Mouse (Mus musculus) hematopoietic stem cell, adult 5-6 weeks (primary cell): ENCODE measurements around the gene Creb3l2. TPM values are rescaled to one million over a fixed set of nuclear protein-coding genes. Genes with fewer than 3 reads are reported as not detected.
"Not testable (repeated sequence)": the region's sequence is repeated elsewhere in the genome, so short reads cannot be mapped to it uniquely, and the experiment has no call there.

Experiments used
- ATAC-seq, 2 experiments: fragments of 125-278 bp in 1 of 2; replicated peaks in 1 of 2; 2 replicates each; pipeline ENCODE4 v1.8.0; 2016 to 2017; ENCODE audit warnings: inconsistent platforms in 2 of 2, mild to moderate bottlenecking in 2 of 2, moderate number of reproducible peaks in 2 of 2, low read depth in 1 of 2, moderate TSS enrichment in 1 of 2; ENCODE audit not compliant: low FRiP score in 2 of 2, poor library complexity in 2 of 2, severe bottlenecking in 2 of 2, insufficient read depth in 1 of 2, low TSS enrichment in 1 of 2
- total RNA-seq: library from RNA; stranded (forward); fragments of 172-1452, 232-1000 nt; gene quantifications from 2 replicates; pipeline ENCODE4 v1.2.3, GENCODE M21; 2017

Creb3l2 gene
- total RNA-seq, 1 experiment from 2014 or later = 4.7 TPM

DNA sequence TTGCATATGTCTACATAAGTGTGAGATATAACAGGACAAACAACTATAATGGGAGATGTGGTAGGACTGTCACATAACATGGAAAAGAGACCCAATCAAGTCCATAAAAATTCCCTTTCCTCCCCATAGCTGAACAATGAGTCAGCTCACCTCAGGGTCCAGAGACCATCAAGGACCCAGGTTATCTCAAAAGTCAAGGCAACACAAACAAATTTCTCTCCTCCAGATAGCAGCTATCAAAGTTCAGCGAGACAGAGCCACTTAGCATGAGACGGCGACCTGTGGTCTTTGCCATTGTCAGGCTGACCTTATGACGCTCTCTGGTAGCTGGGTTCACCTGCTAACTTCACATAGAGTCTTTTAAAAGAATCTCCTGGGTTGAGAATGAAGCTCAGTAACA lies 44.7 kb downstream of the Creb3l2 start:
- no peak for ATAC-seq

- peak in 1 of 2 experiments; percentile 59; a peak in 2 of 4 replicates for ATAC-seq
Observed at GRCm38 (mm10) chr6:37396127-37396526, 45.8 kb downstream of the Creb3l2 start.

DNA sequence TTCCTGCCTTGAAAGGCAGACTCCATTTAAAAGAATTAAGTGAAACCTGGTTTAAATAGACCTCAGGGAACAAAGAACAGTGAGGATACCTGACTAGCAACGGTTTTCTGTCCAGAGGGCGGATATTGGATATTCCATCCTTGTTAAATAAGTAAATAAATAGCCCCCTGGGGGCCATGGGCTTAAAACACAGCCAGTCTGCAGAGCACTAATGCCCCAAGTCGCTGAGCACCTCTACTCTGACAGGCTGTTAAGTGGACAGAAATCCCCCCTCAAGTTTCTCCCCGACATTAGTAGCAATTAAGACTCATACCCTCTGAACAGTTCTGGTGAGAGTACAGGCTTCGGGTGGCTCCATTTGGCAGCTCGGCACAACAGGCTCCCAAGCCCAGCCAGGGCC lies 48.7 kb downstream of the Creb3l2 start:
- ATAC-seq = no peak

GRCm38 (mm10) chr6:37392262-37392661 lies 49.7 kb downstream of the Creb3l2 start:
- no peak for ATAC-seq

DNA sequence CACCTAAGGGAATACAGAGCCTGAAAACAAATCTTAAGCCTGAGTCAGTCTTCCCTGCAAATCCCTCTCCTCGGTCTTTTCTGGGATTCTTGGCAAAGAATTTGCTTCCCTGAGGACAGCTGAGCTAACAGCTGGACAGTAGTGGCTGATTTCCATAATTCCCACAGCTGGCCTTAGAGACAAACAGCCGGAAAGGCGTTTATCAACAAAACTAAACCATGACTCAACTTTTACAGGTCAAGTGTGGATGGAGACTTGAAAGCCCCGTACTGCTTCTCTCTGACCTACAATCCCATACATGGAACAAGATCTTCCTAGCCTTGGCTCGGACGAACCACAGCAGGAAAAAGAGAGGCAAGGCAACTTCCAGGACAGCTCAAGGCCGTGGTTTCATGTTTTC lies 50.6 kb downstream of the Creb3l2 start:
- ATAC-seq = no peak

DNA sequence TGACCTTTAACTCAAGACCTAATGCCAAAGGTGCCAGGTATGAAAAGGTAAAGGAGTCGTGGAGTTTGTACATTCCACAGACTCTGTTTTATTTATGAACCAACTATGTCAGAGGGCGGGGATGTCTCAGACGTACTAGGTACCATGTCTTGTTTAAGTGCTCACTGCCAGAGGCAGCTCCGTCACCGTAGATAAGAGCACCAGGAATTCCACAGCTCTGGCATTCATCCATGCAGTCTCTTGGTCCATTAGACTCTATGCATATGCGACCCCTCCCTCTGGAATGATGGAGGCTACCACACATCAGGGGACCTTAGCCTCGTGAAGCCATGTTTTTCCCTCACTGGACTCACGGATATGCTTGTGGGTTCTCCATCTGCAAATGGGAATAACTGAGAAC lies 53.0 kb downstream of the Creb3l2 start:
- no peak for ATAC-seq

GRCm38 (mm10) chr6:37388501-37388900 lies 53.4 kb downstream of the Creb3l2 start:
- no peak for ATAC-seq

GRCm38 (mm10) chr6:37387281-37387680 lies 54.7 kb downstream of the Creb3l2 start:
- ATAC-seq = no peak

DNA sequence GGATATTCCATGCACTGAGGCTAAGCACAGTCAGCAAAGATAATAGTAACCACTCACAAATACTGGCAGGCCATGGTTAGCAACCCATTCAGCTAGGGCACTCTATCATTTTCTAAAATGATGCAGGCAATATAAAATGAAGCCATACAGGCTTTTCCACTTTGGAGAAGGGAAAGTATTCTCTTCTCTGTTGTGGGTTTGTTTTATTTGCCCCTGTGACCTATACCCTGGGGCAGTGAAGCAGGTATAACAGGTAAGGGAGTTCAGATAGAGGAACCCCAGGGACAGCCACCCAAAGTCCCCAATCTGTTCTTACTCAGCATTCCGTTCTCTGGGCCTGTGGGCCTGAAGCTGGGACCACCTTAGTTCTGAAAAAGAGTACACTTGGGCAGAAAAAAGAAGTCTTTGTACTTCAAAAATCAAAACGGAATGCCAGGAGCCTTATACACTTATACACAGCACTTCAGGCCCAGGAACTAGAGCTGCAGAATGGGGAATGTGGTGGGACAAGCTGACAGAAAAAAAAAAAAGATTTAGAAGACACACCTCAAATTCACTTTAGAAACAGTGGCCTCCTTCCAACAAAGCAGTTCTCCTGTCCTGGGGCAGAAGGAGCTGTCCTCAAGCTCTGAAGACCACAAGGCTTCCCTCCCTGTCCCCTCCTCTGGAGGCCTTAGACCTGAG lies 56.2 kb downstream of the Creb3l2 start:
- ATAC-seq = no peak

DNA sequence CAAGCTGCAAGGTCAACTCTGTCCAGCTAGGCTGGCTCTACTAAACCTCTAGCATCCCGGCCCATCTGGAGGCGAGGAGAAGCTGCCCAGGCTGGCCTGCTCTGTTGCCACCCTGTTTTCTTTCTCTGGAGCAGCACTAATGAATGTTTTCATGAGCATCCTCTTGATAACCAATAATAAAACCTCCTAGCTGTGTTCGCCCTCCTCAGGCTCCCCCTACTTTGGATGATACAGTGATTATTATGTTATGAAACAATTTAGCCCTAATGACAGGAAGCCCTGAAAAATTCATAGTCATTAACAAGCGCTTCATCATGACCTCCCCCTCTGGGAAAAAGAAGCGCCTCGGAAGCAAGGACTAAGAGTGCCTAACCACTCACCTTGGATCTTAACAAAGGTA lies 59.2 kb downstream of the Creb3l2 start:
- ATAC-seq = no peak

GRCm38 (mm10) chr6:37377836-37378580 lies 63.9 kb downstream of the Creb3l2 start:
- no peak for ATAC-seq

DNA sequence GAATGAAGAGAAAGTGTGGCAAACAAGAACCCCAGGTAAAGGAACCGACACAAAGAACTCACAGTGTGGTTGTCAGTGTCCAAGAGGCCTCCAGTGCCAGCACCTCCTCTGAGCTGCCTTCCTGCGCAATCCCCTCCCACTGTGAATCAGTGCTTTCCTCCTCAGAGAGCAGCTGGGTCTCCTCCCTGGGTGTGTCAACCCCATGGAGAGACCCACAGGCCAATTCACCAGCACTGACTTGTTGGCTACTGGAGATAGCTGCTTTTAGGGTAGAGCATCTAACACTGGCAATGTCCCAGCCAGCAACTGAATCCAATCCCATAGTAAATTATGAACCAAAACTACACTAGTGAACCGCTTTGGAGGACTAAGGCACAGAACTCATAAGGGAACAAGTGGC lies 64.6 kb downstream of the Creb3l2 start:
- not testable (repeated sequence) for ATAC-seq

DNA sequence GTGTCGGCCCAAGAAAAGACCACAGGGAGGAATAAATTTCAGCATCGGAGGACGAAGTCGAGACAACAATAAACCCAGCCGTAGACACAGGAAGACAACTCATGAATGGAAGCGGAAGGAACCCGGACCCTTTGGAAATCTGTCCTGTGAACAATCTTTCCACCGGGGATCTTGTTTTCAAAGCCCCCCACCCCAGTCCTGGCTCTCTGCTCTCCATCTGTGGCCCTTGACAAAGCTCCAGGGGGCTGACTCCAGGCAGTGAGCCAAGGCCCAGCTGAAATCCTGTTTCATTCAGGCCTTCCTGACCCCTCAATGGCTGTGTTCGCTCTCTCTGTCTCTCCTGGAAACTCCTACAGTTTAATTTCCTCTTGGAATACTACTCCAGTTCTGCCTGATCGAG lies 66.5 kb downstream of the Creb3l2 start:
- no peak for ATAC-seq

- peak in 1 of 2 experiments; percentile 71; a peak in 2 of 4 replicates for ATAC-seq
Observed at GRCm38 (mm10) chr6:37371341-37371740, 70.6 kb downstream of the Creb3l2 start.

- no peak for ATAC-seq
Observed at GRCm38 (mm10) chr6:37370566-37370965, 71.4 kb downstream of the Creb3l2 start.

DNA sequence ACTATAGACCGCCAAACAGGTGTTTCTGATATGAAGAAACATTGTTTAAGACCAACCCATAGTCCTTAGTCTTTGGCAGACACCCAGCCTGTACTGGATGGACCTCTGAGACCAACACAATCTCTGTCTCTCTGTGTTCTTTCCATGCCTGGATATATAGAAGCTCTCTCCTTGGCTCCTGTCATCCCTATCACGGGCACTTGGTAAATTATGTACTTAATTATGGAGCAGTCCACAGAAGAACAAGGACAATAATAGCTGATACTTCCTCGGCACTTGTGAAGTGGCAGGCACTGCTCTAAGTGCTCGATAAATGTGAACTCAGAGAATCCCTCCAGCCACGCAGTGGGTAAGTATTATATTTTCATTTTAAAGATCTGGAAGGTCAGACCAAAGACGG lies 72.2 kb downstream of the Creb3l2 start:
- no peak for ATAC-seq

DNA sequence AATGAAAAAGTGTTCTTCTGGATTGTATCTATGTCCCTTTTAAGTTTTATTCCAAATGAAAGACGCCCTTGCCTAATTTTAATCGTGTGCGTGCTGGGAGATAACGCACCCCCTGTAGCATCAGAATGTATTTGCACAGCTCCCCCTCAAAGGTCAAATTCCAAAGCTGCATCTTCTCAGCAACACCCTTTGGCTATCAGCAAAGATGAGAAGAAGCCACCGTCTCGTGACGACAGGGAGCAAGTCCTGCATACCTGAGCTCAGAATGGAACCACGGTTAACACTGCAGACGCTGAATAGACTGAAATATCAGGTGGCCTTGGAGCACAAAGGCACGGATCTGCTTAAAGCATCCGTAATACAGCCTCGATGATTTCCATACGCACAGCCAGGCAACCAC lies 73.7 kb downstream of the Creb3l2 start:
- no peak for ATAC-seq

GRCm38 (mm10) chr6:37366991-37367390 lies 75.0 kb downstream of the Creb3l2 start:
- no peak for ATAC-seq

- no peak for ATAC-seq
Observed at GRCm38 (mm10) chr6:37365179-37365578, 76.8 kb downstream of the Creb3l2 start.
